Mouse (Mus musculus): ENCODE results near the gene Mrtfb. TPM values are rescaled to one million over a fixed set of nuclear protein-coding genes. Genes with fewer than 3 reads are reported as not detected.
A peak's percentile ranks its signal among the peaks of the same experiment; 100 is the strongest.

The Mrtfb gene
- total RNA-seq, 2 experiments from 2014 or later: 40.7 to 43.5 TPM

DNA sequence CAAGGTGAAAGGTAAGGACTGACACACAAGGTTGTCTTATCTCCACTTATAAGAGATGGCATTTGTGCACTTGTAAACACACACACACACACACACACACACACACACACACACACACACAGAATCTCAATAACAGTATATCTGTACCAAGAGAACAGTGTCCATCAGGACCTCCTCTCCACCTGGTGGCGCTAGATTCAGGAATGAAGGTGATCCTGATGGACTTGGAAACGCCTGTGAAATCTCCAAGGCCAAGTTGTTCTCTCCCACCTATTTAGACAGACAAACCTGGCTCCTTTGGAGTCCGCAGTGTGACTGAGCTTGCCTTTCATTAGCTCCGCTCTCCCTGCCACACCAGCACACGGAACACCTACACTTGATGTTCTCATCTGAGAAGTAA lies 208.4 kb downstream of the Mrtfb start:
- DNase-seq (ENCODE audit: low spot score in 2 of 2): no peak

Small RNAs within 50 kb of the gene (microRNA-seq; reads per million reads assigned to microRNA genes)
- gene Mir193b (129 reads per million, percentile 49 among the genes with 10 or more reads in this experiment), gene Mir365-1 (5.0 reads per million, percentile 14 among the genes with 10 or more reads in this experiment)

Other genes starting within 250 kb of the Mrtfb start
- gene Ercc4, start 146.8 kb upstream of the Mrtfb start, total RNA-seq (2021): 10 to 100 TPM; 22.8 to 25.8 TPM